Mouse (Mus musculus) testis, adult 2 months (tissue): ENCODE results near the gene 1700017B05Rik. TPM values are rescaled to one million over a fixed set of nuclear protein-coding genes. Genes with fewer than 3 reads are reported as not detected.

Source experiments
- H3K27ac ChIP-seq: fragments of 200-500 bp; 2 replicates; pipeline ENCODE4 v1.5.1; 2012; ENCODE audit warnings: low read depth, low read length; ENCODE audit not compliant: control insufficient read depth, insufficient read depth
- H3K27me3 ChIP-seq: fragments of 200-500 bp; 2 replicates; pipeline ENCODE4 v1.6.1; 2012; ENCODE audit warnings: mild to moderate bottlenecking, low read length, moderate library complexity; ENCODE audit not compliant: control insufficient read depth, insufficient read depth
- H3K36me3 ChIP-seq: fragments of 200-500 bp; 2 replicates; pipeline ENCODE4 v1.6.1; 2012; ENCODE audit warnings: mild to moderate bottlenecking, low read length; ENCODE audit not compliant: control insufficient read depth, insufficient read depth
- H3K4me1 ChIP-seq: fragments of 200-500 bp; 2 replicates; pipeline ENCODE4 v1.6.1; 2012; ENCODE audit warnings: low read length; ENCODE audit not compliant: control insufficient read depth, insufficient read depth
- H3K4me3 ChIP-seq: fragments of 200-500 bp; 2 replicates; pipeline ENCODE4 v1.5.1; 2012; ENCODE audit warnings: low read depth, mild to moderate bottlenecking, low read length, moderate library complexity, mixed read lengths; ENCODE audit not compliant: control insufficient read depth
- CTCF ChIP-seq: fragments of 200-500 bp; IDR thresholded peaks from 2 replicates; pipeline ENCODE4 v1.5.1; 2012; ENCODE audit warnings: low read depth, mild to moderate bottlenecking, inconsistent platforms, low read length, moderate library complexity; ENCODE audit not compliant: control insufficient read depth, insufficient read depth, insufficient replicate concordance
- POLR2A ChIP-seq: fragments of 200-500 bp; IDR thresholded peaks from 2 replicates; pipeline ENCODE4 v1.6.1; 2012; ENCODE audit warnings: low read depth, mild to moderate bottlenecking, inconsistent platforms, low read length, moderate library complexity; ENCODE audit not compliant: control insufficient read depth
- polyA plus RNA-seq: library from polyadenylated mRNA; depleted of rRNA; stranded (reverse); fragments of >200 nt; gene quantifications from 2 replicates; pipeline ENCODE4 v1.2.3, GENCODE M21; 2012

The 1700017B05Rik gene
- polyA plus RNA-seq, 1 experiment, result 87.2 TPM

DNA sequence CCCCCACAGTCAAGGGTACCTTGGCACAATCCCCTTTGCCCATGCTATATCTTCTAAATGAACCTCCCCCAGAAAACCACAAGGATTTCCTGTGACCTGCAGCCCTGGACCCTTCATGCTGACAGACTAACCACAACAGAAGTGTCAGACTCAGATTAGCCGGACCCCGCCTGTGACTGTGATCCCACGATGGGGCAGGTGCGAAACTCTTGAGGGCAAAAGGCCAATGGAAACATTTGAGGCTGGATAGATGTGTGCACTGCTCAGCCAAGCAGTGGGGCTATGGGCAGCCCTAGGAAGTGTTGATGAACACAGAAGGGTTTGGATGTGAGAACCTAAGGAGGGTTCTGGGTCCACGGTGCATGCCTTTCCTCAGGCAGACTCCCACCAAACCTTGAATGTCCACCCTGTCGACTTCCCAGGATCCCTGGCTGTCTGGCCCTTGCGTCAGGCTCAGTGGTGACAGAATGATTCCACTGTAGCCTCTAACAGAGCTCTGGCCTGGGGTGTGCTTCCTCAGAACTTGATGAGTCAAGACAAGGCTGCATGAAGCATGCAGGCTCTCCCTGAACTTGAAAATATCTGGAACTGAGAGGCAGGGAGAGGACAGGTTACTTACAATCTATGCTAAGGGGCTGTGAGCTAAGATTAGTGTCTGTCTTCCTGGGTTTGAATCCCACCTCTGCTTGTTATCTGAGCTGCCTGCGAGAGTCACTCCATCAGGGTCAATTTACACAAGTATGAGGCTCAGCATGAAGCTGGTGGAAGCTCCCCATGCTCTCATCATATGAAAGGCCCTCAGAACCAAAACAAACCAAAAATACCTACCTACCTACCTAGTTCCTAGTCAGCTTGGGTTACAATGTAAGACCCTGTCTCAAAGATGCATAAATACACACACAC, 10.7 kb upstream of the 1700017B05Rik start:
- no peak overlapping the region for H3K27ac ChIP-seq
- no peaks in the 10 kb centered on the region for H3K36me3 ChIP-seq
- TF ChIP-seq CTCF (no peak), POLR2A (no peak)
- no peak overlapping the region for H3K4me3 ChIP-seq
- no peaks in the 10 kb centered on the region for H3K27me3 ChIP-seq
- no peaks in the 10 kb centered on the region; the same call in 1 of the 2 replicates for H3K4me1 ChIP-seq

DNA sequence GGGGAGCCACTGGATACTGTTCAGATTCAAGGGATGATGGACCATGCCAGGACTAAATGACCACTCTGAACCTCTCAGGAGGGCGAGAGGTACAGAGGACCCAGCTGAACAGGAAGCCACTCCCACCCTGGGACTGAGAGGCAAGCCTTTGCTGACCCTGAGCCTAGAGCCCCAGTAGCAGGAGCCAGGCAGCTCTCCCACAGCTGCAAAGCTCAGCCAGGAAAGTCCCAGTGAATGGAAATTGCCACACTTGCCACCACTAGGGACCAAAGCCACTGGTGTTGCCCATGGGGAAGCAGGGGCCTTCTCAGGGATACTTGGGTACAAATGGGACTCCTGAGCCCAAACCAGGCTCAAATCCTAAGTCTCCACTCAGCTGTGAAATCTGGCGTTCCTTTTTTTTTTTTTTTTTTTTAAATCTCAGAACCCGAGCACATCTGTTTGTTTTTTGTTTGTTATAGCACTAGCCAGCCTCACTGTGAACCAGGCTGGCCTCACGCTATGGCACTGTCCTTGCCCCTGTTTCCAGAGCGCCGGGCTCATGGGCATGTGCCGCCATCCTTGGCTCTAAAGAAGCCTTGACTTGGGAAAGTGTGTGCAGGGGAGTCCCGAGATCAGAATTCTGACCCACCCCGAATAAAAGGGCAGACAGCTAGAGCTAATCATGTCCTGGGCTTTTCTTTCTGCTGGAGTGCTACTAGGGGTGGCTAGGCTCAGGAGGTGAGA, 9.6 kb upstream of the 1700017B05Rik start:
- no peak overlapping the region for H3K4me3 ChIP-seq
- no peaks in the 10 kb centered on the region; the same call in 1 of the 2 replicates for H3K4me1 ChIP-seq
- H3K27ac ChIP-seq, result no peak overlapping the region
- H3K36me3 ChIP-seq, result no peaks in the 10 kb centered on the region
- no peak for TF ChIP-seq POLR2A
- no peak for TF ChIP-seq CTCF
- no peaks in the 10 kb centered on the region for H3K27me3 ChIP-seq

DNA sequence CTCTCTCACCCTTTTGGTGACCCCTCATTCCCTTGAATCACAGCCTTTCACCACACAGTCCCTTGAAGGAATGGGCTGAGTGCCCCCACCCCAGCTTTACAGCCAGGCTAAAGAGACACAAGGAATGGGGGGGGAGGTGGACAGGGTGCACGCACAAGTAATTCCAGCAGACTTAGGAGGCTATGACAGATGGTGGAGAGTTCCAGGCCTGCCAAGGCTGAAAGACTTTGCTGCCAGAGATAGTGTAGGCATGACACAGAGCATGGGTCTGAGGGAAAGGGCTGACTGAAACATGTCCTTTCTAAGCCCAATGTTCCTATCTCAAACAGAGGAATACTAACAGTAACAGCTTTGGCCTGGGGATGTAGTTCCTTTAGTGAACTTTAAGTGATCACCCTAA, 8.7 kb upstream of the 1700017B05Rik start:
- Histone ChIP-seq H3K27ac (no peak overlapping the region), H3K27me3 (no peaks in the 10 kb centered on the region), H3K4me3 (no peak overlapping the region), H3K36me3 (no peaks in the 10 kb centered on the region), H3K4me1 (no peaks in the 10 kb centered on the region; the same call in 1 of the 2 replicates)
- TF ChIP-seq CTCF, result no peak
- TF ChIP-seq POLR2A, result no peak

DNA sequence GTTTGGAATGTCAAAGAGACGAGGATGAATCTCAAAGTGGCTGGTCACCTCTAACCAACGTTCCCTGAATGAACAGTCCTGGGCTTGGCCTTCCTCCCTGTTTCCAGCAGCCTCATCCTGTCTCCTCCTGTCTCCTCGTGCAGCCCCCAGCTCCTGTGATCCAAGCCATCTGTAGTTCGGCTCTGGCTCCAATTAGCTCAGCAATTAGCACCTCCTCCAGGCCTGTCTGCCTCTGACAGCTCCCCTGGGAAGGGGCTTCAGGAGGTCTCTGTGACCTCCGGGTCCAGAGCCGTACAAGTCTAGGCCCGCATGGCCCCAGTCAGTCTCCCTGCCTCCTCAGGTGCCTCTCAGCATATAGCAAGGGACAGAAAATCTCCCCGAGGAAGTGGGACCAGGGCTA, 8.0 kb upstream of the 1700017B05Rik start:
- no peaks in the 10 kb centered on the region for H3K36me3 ChIP-seq
- H3K27me3 ChIP-seq, result no peaks in the 10 kb centered on the region
- H3K27ac ChIP-seq, result no peak overlapping the region
- TF ChIP-seq CTCF, result no peak
- no peak for TF ChIP-seq POLR2A
- no peaks in the 10 kb centered on the region; the same call in 1 of the 2 replicates for H3K4me1 ChIP-seq
- H3K4me3 ChIP-seq, result no peak overlapping the region

DNA sequence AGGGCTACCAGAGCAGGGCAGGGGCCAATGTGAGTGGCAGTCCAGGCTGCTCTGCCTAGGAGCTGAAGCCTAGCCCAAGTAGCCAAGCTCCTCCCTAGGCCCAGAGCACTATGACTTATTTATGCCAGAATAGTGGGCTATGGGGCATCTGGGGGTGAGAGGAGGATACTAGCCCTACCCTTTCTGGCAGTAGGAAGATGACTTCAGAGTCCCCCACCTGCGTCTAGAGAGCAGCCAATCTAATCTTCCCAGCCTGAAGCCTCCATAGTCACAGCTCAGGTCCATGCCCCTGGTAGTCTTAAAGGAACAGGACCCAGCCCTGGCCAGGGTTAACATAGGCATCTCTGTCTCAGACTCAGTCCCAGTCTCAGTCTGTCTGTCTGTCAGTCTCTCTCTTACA, 7.0 kb upstream of the 1700017B05Rik start:
- TF ChIP-seq CTCF (no peak), POLR2A (no peak)
- no peaks in the 10 kb centered on the region; the same call in 1 of the 2 replicates for H3K4me1 ChIP-seq
- no peaks in the 10 kb centered on the region for H3K27me3 ChIP-seq
- H3K4me3 ChIP-seq, result no peak overlapping the region
- H3K36me3 ChIP-seq, result no peaks in the 10 kb centered on the region
- H3K27ac ChIP-seq, result no peak overlapping the region

DNA sequence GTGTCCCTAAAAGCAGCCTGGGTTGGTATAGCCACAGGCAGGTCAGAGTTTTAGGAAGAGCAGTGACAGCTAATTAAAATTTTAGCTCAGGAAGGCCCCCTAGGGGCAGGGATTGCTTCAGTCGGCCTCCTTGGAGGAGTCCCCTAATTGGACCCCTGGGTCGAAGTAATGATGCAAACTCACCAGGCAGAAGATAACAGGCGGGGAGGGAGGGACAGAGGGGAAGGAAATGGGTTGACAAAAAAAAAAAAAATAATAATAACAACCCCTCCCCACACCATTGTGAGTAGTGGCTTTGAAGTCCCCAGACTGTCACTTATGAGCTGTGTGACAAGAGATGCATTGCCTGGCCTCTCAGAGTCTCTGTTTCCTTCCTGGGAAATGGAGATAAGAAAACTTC, 6.2 kb upstream of the 1700017B05Rik start:
- H3K36me3 ChIP-seq, result no peaks in the 10 kb centered on the region
- H3K4me3 ChIP-seq, result no peak overlapping the region
- no peaks in the 10 kb centered on the region; the same call in 1 of the 2 replicates for H3K4me1 ChIP-seq
- TF ChIP-seq POLR2A, result no peak
- no peak for TF ChIP-seq CTCF
- no peaks in the 10 kb centered on the region for H3K27me3 ChIP-seq
- H3K27ac ChIP-seq, result no peak overlapping the region

DNA sequence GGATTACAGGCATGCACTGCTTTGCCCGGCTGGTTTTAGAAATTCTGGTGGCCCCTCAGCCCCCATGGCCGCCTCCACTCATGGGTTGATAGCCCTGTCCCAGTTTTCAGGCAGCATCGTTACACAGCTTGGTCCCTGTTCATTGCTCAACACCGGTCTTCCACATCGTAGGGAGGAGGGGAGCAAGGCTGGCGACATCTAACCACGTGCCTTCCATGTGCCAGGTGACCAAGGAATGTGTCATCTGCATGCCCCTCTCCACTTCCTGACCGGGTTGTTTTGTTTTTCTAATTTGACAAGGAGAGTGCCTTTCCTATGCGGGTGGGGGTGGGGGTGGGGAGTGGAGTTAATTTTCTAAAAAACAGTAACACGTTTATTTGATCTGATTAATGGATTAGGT, 5.7 kb upstream of the 1700017B05Rik start:
- no peaks in the 10 kb centered on the region for H3K36me3 ChIP-seq
- no peaks in the 10 kb centered on the region for H3K27me3 ChIP-seq
- H3K4me3 ChIP-seq, result no peak overlapping the region
- H3K27ac ChIP-seq, result no peak overlapping the region
- peaks cover 3% of the 10 kb centered on the region for H3K4me1 ChIP-seq
- TF ChIP-seq POLR2A (no peak), CTCF (no peak)
